Mouse (Mus musculus): ENCODE data around the gene Ift46. TPM values are rescaled to one million over a fixed set of nuclear protein-coding genes. Genes with fewer than 3 reads are reported as not detected.

Gene Ift46
- total and polyA plus RNA-seq, 3 experiments, result 30.2 to 51.9 TPM; not detected in 1

GRCm38 (mm10) chr9:44745371-44745770, 22.3 kb upstream of the Ift46 start:
- Histone ChIP-seq H3K27me3 (ENCODE audit: control insufficient read depth in 1 of 2, insufficient read depth in 2 of 2, low read length in 2 of 2) (no peaks in the 10 kb centered on the region), H3K4me1 (ENCODE audit: control insufficient read depth in 1 of 2, insufficient read depth in 2 of 2, low read length in 2 of 2) (no peaks in the 10 kb centered on the region), H3K9me3 (replicated peaks; ENCODE audit: insufficient read depth, low read length) (no peaks in the 10 kb centered on the region), H3K36me3 (ENCODE audit: control insufficient read depth in 1 of 2, insufficient read depth in 2 of 2, low read length in 2 of 2) (peaks cover 0 to 33% of the 10 kb centered on the region in 2 experiments; a peak in 2 of 4 replicates), H3K27ac (ENCODE audit: control insufficient read depth, low read depth, low read length) (no peak overlapping the region), H3K79me2 (ENCODE audit: control insufficient read depth, insufficient read depth, low read length, poor library complexity) (0 out of 2 replicates have a peak, but pooled peaks cover 1% of the 10 kb centered on the region), H3K9ac (ENCODE audit: control insufficient read depth, low read depth, low read length, poor library complexity, severe bottlenecking) (no peak overlapping the region), H3K4me3 (ENCODE audit: control insufficient read depth in 1 of 2, insufficient read depth in 1 of 2, low read depth in 2 of 2, low read length in 2 of 2) (no peak overlapping the region)
- TF ChIP-seq MXI1 (IDR thresholded peaks at IDR 0.05; ENCODE audit: low read depth, low read length) (no peak), MAX (IDR thresholded peaks at IDR 0.05; ENCODE audit: low read length) (no peak), ETS1 (IDR thresholded peaks at IDR 0.05; ENCODE audit: low read depth, low read length) (no peak), POLR2AphosphoS5 (IDR thresholded peaks at IDR 0.05; ENCODE audit: borderline replicate concordance, low read depth, low read length) (no peak), MAZ (IDR thresholded peaks at IDR 0.05; ENCODE audit: low read depth, low read length) (no peak), TCF12 (IDR thresholded peaks at IDR 0.05; ENCODE audit: low read depth, low read length) (no peak), E2F4 (IDR thresholded peaks at IDR 0.05; ENCODE audit: borderline replicate concordance, low read depth, low read length) (no peak), USF1 (IDR thresholded peaks at IDR 0.05; ENCODE audit: low read depth, low read length) (no peak), MYB (IDR thresholded peaks at IDR 0.05; ENCODE audit: low read depth, low read length) (no peak)
- DNase-seq (ENCODE audit: low read depth, low spot score), result no peak

- no peak overlapping the region for H3K9ac ChIP-seq (ENCODE audit: control insufficient read depth, low read depth, low read length, poor library complexity, severe bottlenecking)
- no peak overlapping the region for H3K4me3 ChIP-seq (ENCODE audit: control insufficient read depth in 1 of 2, insufficient read depth in 1 of 2, low read depth in 2 of 2, low read length in 2 of 2)
- no peak overlapping the region for H3K27ac ChIP-seq (ENCODE audit: control insufficient read depth, low read depth, low read length)
- TF ChIP-seq TCF12 (IDR thresholded peaks at IDR 0.05; ENCODE audit: low read depth, low read length) (no peak), SIN3A (IDR thresholded peaks at IDR 0.05; ENCODE audit: low read length) (no peak), ZKSCAN1 (IDR thresholded peaks at IDR 0.05; ENCODE audit: low read depth, low read length) (no peak), CHD2 (IDR thresholded peaks at IDR 0.05; ENCODE audit: low read length) (no peak), ZMIZ1 (IDR thresholded peaks at IDR 0.05; ENCODE audit: low read depth, low read length) (no peak), USF2 (IDR thresholded peaks at IDR 0.05; ENCODE audit: borderline replicate concordance in 1 of 2, insufficient read depth in 1 of 2, low read depth in 1 of 2, low read length in 2 of 2) (no peak), ETS1 (IDR thresholded peaks at IDR 0.05; ENCODE audit: low read depth, low read length) (no peak)
- no peak for DNase-seq (ENCODE audit: low read depth, low spot score)
- H3K36me3 ChIP-seq (ENCODE audit: control insufficient read depth in 1 of 2, insufficient read depth in 2 of 2, low read length in 2 of 2), result peaks cover 0 to 37% of the 10 kb centered on the region in 2 experiments; a peak in 2 of 4 replicates
- no peaks in the 10 kb centered on the region for H3K27me3 ChIP-seq (ENCODE audit: control insufficient read depth in 1 of 2, insufficient read depth in 2 of 2, low read length in 2 of 2)
- H3K9me3 ChIP-seq (replicated peaks; ENCODE audit: insufficient read depth, low read length), result no peaks in the 10 kb centered on the region
- no peaks in the 10 kb centered on the region for H3K4me1 ChIP-seq (ENCODE audit: control insufficient read depth in 1 of 2, insufficient read depth in 2 of 2, low read length in 2 of 2)
- 0 out of 2 replicates have a peak, but pooled peaks cover 1% of the 10 kb centered on the region for H3K79me2 ChIP-seq (ENCODE audit: control insufficient read depth, insufficient read depth, low read length, poor library complexity)
These were observed 21.0 kb upstream of the Ift46 start for GRCm38 (mm10) chr9:44746666-44747065.

- Histone ChIP-seq H3K4me3 (ENCODE audit: control insufficient read depth in 1 of 2, insufficient read depth in 1 of 2, low read depth in 2 of 2, low read length in 2 of 2) (no peak overlapping the region), H3K9ac (ENCODE audit: control insufficient read depth, low read depth, low read length, poor library complexity, severe bottlenecking) (no peak overlapping the region), H3K27ac (ENCODE audit: control insufficient read depth, low read depth, low read length) (no peak overlapping the region), H3K79me2 (ENCODE audit: control insufficient read depth, insufficient read depth, low read length, poor library complexity) (0 out of 2 replicates have a peak, but pooled peaks cover 1% of the 10 kb centered on the region), H3K36me3 (ENCODE audit: control insufficient read depth in 1 of 2, insufficient read depth in 2 of 2, low read length in 2 of 2) (peaks cover 0 to 37% of the 10 kb centered on the region in 2 experiments; a peak in 2 of 4 replicates), H3K9me3 (replicated peaks; ENCODE audit: insufficient read depth, low read length) (no peaks in the 10 kb centered on the region), H3K27me3 (ENCODE audit: control insufficient read depth in 1 of 2, insufficient read depth in 2 of 2, low read length in 2 of 2) (no peaks in the 10 kb centered on the region), H3K4me1 (ENCODE audit: control insufficient read depth in 1 of 2, insufficient read depth in 2 of 2, low read length in 2 of 2) (no peaks in the 10 kb centered on the region)
- TF ChIP-seq NELFE (IDR thresholded peaks at IDR 0.05; ENCODE audit: low read depth, low read length) (no peak), UBTF (IDR thresholded peaks at IDR 0.05; ENCODE audit: borderline replicate concordance, insufficient read depth, low read depth, low read length) (no peak), POLR2AphosphoS5 (IDR thresholded peaks at IDR 0.05; ENCODE audit: borderline replicate concordance, low read depth, low read length) (no peak), CTCF (IDR thresholded peaks at IDR 0.05 in 2 of 3, conservative IDR thresholded peaks at IDR 0.05 in 1 of 3; ENCODE audit: control insufficient read depth in 1 of 3, insufficient read depth in 1 of 3, low read depth in 2 of 3, low read length in 3 of 3, poor library complexity in 1 of 3, severe bottlenecking in 1 of 3) (no peak), ZMIZ1 (IDR thresholded peaks at IDR 0.05; ENCODE audit: low read depth, low read length) (no peak), GABPA (IDR thresholded peaks at IDR 0.05; ENCODE audit: low read depth, low read length) (no peak), JUND (IDR thresholded peaks at IDR 0.05; ENCODE audit: low read depth, low read length) (no peak), TCF12 (IDR thresholded peaks at IDR 0.05; ENCODE audit: low read depth, low read length) (no peak)
- no peak for DNase-seq (ENCODE audit: low read depth, low spot score)
These were observed 20.4 kb upstream of the Ift46 start for GRCm38 (mm10) chr9:44747341-44747740.
